Comparison of ENCODE assay signal across 29 mouse cellular contexts in the genomic region with DNA sequence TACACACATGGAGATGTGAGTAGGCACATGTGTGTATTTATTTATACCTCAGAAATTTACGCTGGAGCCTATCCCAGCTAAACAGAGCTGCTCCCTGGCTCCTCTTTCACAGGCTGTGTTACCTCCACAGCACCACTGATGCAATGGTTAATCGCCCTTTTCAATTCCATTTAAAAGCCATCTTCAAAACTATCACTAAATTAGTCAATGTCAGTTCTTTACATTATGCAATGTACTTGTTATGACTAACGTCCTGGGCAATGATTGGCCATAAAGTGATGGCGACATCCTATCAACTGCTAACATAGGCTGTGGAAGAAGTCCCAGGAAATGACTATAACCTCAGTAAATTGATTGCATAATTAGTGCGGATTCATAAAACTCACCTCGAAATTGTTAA. TPM values are rescaled to one million over a fixed set of nuclear protein-coding genes. Genes with fewer than 3 reads are reported as not detected.
DNase-seq lines count a peak whose midpoint lies in the region; ATAC-seq and TF ChIP-seq lines count a peak whose summit lies in the region.
"Had no signal": no experiment of that assay in that cellular context is flagged by ENCODE, and none has a peak within 500 bp of the region (broad histone marks: within the 10 kb centered on the region; RNA-seq: fewer than 3 reads in every experiment).

No protein-coding gene starts in this region.

- WGBS in lung, embryonic 14.5 days, result 38% methylated on average over 6 of the region's 6 CpGs
- WGBS in lung, postnatal 0 days, result 67% methylated on average over 6 of the region's 6 CpGs
- 90% methylated on average over 6 of the region's 6 CpGs for WGBS in limb, embryonic 10.5 days
- 91% methylated on average over 6 of the region's 6 CpGs for WGBS in kidney, embryonic 15.5 days

- TF ChIP-seq CTCF in lung, embryonic 14.5 days (IDR thresholded peaks at IDR 0.05; ENCODE audit: low read depth), result no peak
- no peak for TF ChIP-seq CTCF in lung, postnatal 0 days (IDR thresholded peaks at IDR 0.05)

- no peak overlapping the region for H3K27ac ChIP-seq in lung, embryonic 14.5 days (ENCODE audit: low read depth)
- 0 out of 2 replicates have a peak overlapping the region, but pooled peaks have one; percentile 20 for H3K27ac ChIP-seq in lung, postnatal 0 days (ENCODE audit: low read length)
- 0 out of 2 replicates have a peak overlapping the region, but pooled peaks have one; percentile 19 for H3K27ac ChIP-seq in limb, embryonic 10.5 days
- no peak overlapping the region for H3K27ac ChIP-seq in kidney, embryonic 15.5 days
- H3K27ac ChIP-seq: forebrain, embryonic 13.5 days; gastrocnemius, adult 2 months; heart, embryonic 15.5 days; hindbrain, embryonic 10.5 days; hindbrain, embryonic 13.5 days had no signal

- H3K9ac ChIP-seq in lung, embryonic 14.5 days, result no peak overlapping the region
- no peak overlapping the region for H3K9ac ChIP-seq in lung, postnatal 0 days (replicated peaks; ENCODE audit: low read depth)
- H3K9ac ChIP-seq in kidney, embryonic 15.5 days, result no peak overlapping the region
- H3K9ac ChIP-seq: forebrain, embryonic 13.5 days; forebrain, postnatal 0 days; heart, embryonic 12.5 days; heart, embryonic 15.5 days; hindbrain, embryonic 13.5 days had no signal

- peak; percentile 82 for TF ChIP-seq EP300 in lung, postnatal 0 days (IDR thresholded peaks at IDR 0.05)

- no peaks in the 10 kb centered on the region for H3K36me3 ChIP-seq in lung, embryonic 14.5 days (ENCODE audit: insufficient read depth)
- H3K36me3 ChIP-seq in lung, postnatal 0 days (ENCODE audit: insufficient read depth, low read length), result no peaks in the 10 kb centered on the region
- 0 out of 2 replicates have a peak, but pooled peaks cover 4% of the 10 kb centered on the region for H3K36me3 ChIP-seq in limb, embryonic 10.5 days
- H3K36me3 ChIP-seq in kidney, embryonic 15.5 days, result no peaks in the 10 kb centered on the region
- H3K36me3 ChIP-seq: forebrain, embryonic 10.5 days; heart, embryonic 12.5 days; heart, embryonic 15.5 days; hindbrain, embryonic 10.5 days; hindbrain, embryonic 13.5 days had no signal

- H3K27me3 ChIP-seq in lung, embryonic 14.5 days (ENCODE audit: insufficient read depth, low read length), result no peaks in the 10 kb centered on the region
- no peaks in the 10 kb centered on the region for H3K27me3 ChIP-seq in lung, postnatal 0 days (replicated peaks; ENCODE audit: insufficient read depth, low read length)
- no peaks in the 10 kb centered on the region for H3K27me3 ChIP-seq in limb, embryonic 10.5 days (ENCODE audit: low read depth, poor library complexity, severe bottlenecking)
- H3K27me3 ChIP-seq in kidney, embryonic 15.5 days, result no peaks in the 10 kb centered on the region
- H3K27me3 ChIP-seq: forebrain, embryonic 13.5 days; heart, embryonic 12.5 days; heart, embryonic 15.5 days; hindbrain, embryonic 13.5 days had no signal

- no peak overlapping the region for H3K4me3 ChIP-seq in lung, embryonic 14.5 days (ENCODE audit: low read depth, low read length)
- H3K4me3 ChIP-seq in lung, postnatal 0 days (ENCODE audit: low read depth, low read length), result no peak overlapping the region
- H3K4me3 ChIP-seq in limb, embryonic 10.5 days, result no peak overlapping the region
- no peak overlapping the region for H3K4me3 ChIP-seq in kidney, embryonic 15.5 days (replicated peaks)
- H3K4me3 ChIP-seq: forebrain, embryonic 10.5 days; forebrain, embryonic 13.5 days; gastrocnemius, adult 2 months; heart, embryonic 12.5 days; heart, embryonic 15.5 days; hindbrain, embryonic 10.5 days; hindbrain, embryonic 13.5 days had no signal

- peak; percentile 74 for DNase-seq in lung, embryonic 14.5 days
- DNase-seq in lung, postnatal 10 days, result no peak
- peak; percentile 88 for DNase-seq in lung, postnatal 0 days (ENCODE audit: low spot score)
- no peak for DNase-seq in lung, adult 18-20 months
- DNase-seq in limb, embryonic 10.5 days (ENCODE audit: low spot score), result no peak
- DNase-seq in layer of hippocampus, adult 11-12 months (ENCODE audit: low spot score), result no peak
- DNase-seq in left cerebral cortex, adult 9 months (ENCODE audit: low spot score in 2 of 2), result no peak
- DNase-seq: adrenal gland, adult 8-10 months; adrenal gland, postnatal 25 days; B cell, adult 2 months; cerebellum, adult 11-12 months; cerebellum, adult 8-10 months; cerebellum, postnatal 10 days; cerebellum, postnatal 36 days; forebrain, postnatal 0 days; gastrocnemius, adult 2 months; gastrocnemius, postnatal 14 days; heart, adult 18-20 months; heart, postnatal 10 days; heart, postnatal 36 days had no signal

- H3K4me2 ChIP-seq in lung, embryonic 14.5 days, result no peak overlapping the region
- H3K4me2 ChIP-seq in lung, postnatal 0 days (replicated peaks; ENCODE audit: low read depth, low read length), result no peak overlapping the region
- no peak overlapping the region for H3K4me2 ChIP-seq in kidney, embryonic 15.5 days
- H3K4me2 ChIP-seq: forebrain, embryonic 13.5 days; heart, embryonic 12.5 days; heart, embryonic 15.5 days; hindbrain, embryonic 13.5 days had no signal

- peaks cover 19% of the 10 kb centered on the region for H3K4me1 ChIP-seq in lung, embryonic 14.5 days (ENCODE audit: insufficient read depth)
- peaks cover 6% of the 10 kb centered on the region; the same call in 1 of the 2 replicates for H3K4me1 ChIP-seq in lung, postnatal 0 days (ENCODE audit: insufficient read depth, low read depth, low read length)
- H3K4me1 ChIP-seq in limb, embryonic 10.5 days, result peaks cover 59% of the 10 kb centered on the region
- H3K4me1 ChIP-seq in kidney, embryonic 15.5 days, result peaks cover 20% of the 10 kb centered on the region

- ATAC-seq in lung, embryonic 14.5 days (ENCODE audit: insufficient read depth), result no peak
- peak; percentile 74 for ATAC-seq in lung, postnatal 0 days
- no peak for ATAC-seq in kidney, embryonic 15.5 days (replicated peaks; ENCODE audit: low FRiP score)
- ATAC-seq: activated CD4-positive, CD25-positive, alpha-beta regulatory T cell, adult 4 months; forebrain, embryonic 13.5 days; forebrain, postnatal 0 days; hindbrain, embryonic 16.5 days had no signal

- no peaks in the 10 kb centered on the region for H3K9me3 ChIP-seq in lung, embryonic 14.5 days (ENCODE audit: low read depth, low read length)
- no peaks in the 10 kb centered on the region for H3K9me3 ChIP-seq in lung, postnatal 0 days (ENCODE audit: low read length)
- H3K9me3 ChIP-seq in limb, embryonic 10.5 days (replicated peaks), result no peaks in the 10 kb centered on the region
- no peaks in the 10 kb centered on the region; the same call in 1 of the 2 replicates for H3K9me3 ChIP-seq in kidney, embryonic 15.5 days (replicated peaks)
- H3K9me3 ChIP-seq: forebrain, embryonic 13.5 days; heart, embryonic 12.5 days; heart, embryonic 15.5 days; hindbrain, embryonic 13.5 days had no signal

RNA-seq across cellular contexts. Expression of gene S1pr3, which starts 26.9 kb away (rescaled TPM):
- 128 and 132 TPM in 2 replicates for polyA plus RNA-seq in lung, embryonic 14.5 days (2014; fragmentation: Nextera tagmentation; extraction: Ambion mirVana)
- 44.5 and 51.3 TPM in 2 replicates for polyA plus RNA-seq in lung, postnatal 0 days (2015; fragmentation: Nextera tagmentation; extraction: Ambion mirVana)
- polyA plus RNA-seq in limb, embryonic 10.5 days (2016; fragmentation: Nextera tagmentation; extraction: Ambion mirVana), result 79.5 and 123 TPM in 2 replicates
- 50.1 and 53.7 TPM in 2 replicates for polyA plus RNA-seq in kidney, embryonic 15.5 days (2015; fragmentation: Nextera tagmentation; extraction: Ambion mirVana)

Comparison
In these comparisons a context has a peak if more than half of its experiments do, and no peak if none do; other contexts are left out.
1. DNase-seq: peak in lung, embryonic 14.5 days (single experiment) and lung, postnatal 0 days (single experiment); none in lung, postnatal 10 days (single experiment), lung, adult 18-20 months (0 of 2), limb, embryonic 10.5 days (single experiment), layer of hippocampus, adult 11-12 months (single experiment) and left cerebral cortex, adult 9 months (0 of 2).
2. H3K27ac ChIP-seq: peak in lung, postnatal 0 days (single experiment) and limb, embryonic 10.5 days (single experiment); none in lung, embryonic 14.5 days (single experiment) and kidney, embryonic 15.5 days (single experiment).